Mouse (Mus musculus) heart, embryonic 12.5 days (tissue): Measurements from ENCODE around the gene Snx21. TPM values are rescaled to one million over a fixed set of nuclear protein-coding genes. Genes with fewer than 3 reads are reported as not detected.

ENCODE experiments used
- ATAC-seq: fragments of 200-750 bp; cut with Nextera tagmentation; 2 replicates; pipeline ENCODE4 v1.8.0; 2017; ENCODE audit warnings: moderate TSS enrichment, moderate library complexity; ENCODE audit not compliant: insufficient number of reproducible peaks, low FRiP score
- H3K27ac ChIP-seq: fragments of 300-500 bp; sonication (generic); 2 replicates; pipeline ENCODE4 v1.5.1; 2016; ENCODE audit warnings: mild to moderate bottlenecking, moderate library complexity; ENCODE audit not compliant: poor library complexity, severe bottlenecking
- H3K27me3 ChIP-seq: fragments of 300-500 bp; sonication (generic); replicated peaks from 2 replicates; pipeline ENCODE4 v1.6.1; 2016; ENCODE audit warnings: mild to moderate bottlenecking, moderate library complexity
- H3K36me3 ChIP-seq: fragments of 300-500 bp; sonication (generic); 2 replicates; pipeline ENCODE4 v1.6.1; 2016; ENCODE audit warnings: mild to moderate bottlenecking, moderate library complexity
- H3K4me1 ChIP-seq: fragments of 300-500 bp; sonication (generic); replicated peaks from 2 replicates; pipeline ENCODE4 v1.6.1; 2016; ENCODE audit warnings: mild to moderate bottlenecking
- H3K4me2 ChIP-seq: fragments of 300-500 bp; sonication (generic); 2 replicates; pipeline ENCODE4 v1.6.1; 2016; ENCODE audit warnings: mild to moderate bottlenecking, moderate library complexity
- H3K4me3 ChIP-seq: fragments of 300-500 bp; sonication (generic); 2 replicates; pipeline ENCODE4 v1.5.1; 2016; ENCODE audit warnings: mild to moderate bottlenecking
- H3K9ac ChIP-seq: fragments of 300-500 bp; sonication (generic); 2 replicates; pipeline ENCODE4 v1.6.1; 2016; ENCODE audit warnings: mild to moderate bottlenecking, moderate library complexity
- H3K9me3 ChIP-seq: fragments of 300-500 bp; sonication (generic); replicated peaks from 2 replicates; pipeline ENCODE4 v1.6.1; 2016; ENCODE audit warnings: mild to moderate bottlenecking, moderate library complexity
- WGBS: fragments of 180-500 bp; shearing (Covaris S2); methylation state at CpG from one replicate; pipeline ENCODE4 v1.1.7; 2016; 5-methylcytosine and 5-hydroxymethylcytosine counted together
- polyA plus RNA-seq: library from polyadenylated mRNA; unstranded; fragments of >200 nt; fragmentation: Nextera tagmentation; extraction: Ambion mirVana; gene quantifications from 2 replicates; pipeline ENCODE4 v1.2.1, GENCODE M21; 2016

Snx21 gene
- polyA plus RNA-seq: 30.8 and 31.7 TPM in 2 replicates

DNA sequence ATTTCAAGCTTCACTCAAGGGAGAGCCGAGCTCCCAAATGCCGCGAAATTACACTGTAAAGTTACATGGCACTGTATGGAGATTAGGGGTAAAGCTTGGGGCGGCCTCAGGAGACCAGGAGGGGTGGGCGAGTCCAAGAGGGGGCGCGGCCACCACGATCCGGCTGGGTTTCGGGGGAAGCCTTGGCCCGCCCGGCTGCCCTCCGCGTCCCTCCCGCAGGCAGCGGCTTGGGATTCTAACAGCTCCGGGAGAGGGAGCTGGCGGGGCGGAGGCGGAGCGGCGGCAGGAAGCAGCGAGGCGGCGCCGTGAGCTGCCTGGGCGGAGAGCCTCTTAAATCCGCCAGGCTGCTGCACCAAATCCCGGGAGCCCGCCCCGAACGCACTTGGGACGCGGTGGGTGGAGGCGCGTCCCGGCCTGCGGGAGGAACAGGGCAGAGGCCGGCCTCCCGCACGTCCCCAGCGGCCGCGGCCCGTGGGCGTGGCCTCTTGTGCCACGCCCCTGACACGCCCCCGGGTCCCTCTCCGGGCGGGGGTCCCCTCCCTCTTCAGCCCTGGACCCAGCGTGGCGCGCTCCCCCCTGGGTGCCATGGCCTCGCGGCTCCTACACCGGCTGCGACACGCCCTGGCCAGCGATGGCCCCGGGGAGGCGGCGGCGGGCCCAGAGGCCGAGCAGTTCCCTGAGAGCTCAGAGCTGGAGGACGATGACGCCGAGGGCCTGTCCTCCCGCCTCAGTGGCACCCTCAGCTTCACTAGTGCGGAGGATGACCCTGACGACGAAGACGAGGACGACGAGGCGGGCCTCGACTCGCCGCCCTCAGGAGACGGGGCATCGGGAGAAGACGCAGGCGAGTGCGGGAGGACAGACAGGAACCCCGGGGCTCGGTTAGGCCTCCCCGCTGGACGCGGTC, at the start of gene Snx21:
Gene Snx21, plus strand, starts transcription at position 343 of the 907 bp plus-strand sequence.
- Histone ChIP-seq H3K27ac (peak within 1 kb of the TSS; percentile 86), H3K4me3 (peak within 1 kb of the TSS; percentile 66), H3K9me3 (no peaks in the 10 kb centered on the region), H3K9ac (peak within 1 kb of the TSS; percentile 83), H3K4me2 (peak within 1 kb of the TSS; percentile 78), H3K4me1 (peaks cover 29% of the 10 kb centered on the region), H3K27me3 (no peaks in the 10 kb centered on the region), H3K36me3 (peaks cover 22% of the 10 kb centered on the region)
- peak; percentile 94 for ATAC-seq
- under 1% methylated on average over 87 of the region's 89 CpGs for WGBS

DNA sequence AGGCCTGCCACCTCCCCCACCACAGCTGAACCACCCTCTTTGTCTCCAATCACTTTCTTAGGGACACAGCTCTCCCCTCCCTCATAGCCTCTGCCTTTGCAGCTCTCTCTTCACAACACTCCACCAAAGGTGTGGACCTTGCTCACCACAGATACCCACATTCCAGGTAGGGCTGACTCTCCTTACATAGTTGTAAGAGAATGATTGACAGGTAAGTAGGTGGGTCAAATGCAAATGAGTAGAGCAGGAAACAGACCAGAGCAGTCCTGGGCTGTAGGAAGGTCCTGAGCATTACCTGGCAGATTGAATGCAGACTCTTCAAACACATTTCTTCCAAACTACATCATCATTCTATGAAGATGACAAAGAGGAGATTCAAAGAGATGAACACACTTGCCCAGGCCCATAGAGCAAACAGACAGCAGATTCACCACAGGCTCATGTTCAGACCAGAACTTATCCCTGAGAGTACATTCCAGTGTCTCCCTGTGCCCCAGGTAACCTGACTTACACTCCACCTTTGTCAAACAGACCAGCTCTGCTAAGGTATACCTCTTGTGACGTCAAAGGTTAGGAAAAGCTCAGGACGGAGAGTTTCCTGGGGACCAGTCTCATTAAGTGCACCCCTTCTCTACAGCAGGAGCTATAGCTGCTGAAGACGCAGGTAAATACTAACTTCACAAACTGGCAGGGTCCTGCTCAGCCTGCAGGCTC, 48.1 kb upstream of the Snx21 start:
- Histone ChIP-seq H3K4me1 (no peaks in the 10 kb centered on the region), H3K9me3 (no peaks in the 10 kb centered on the region), H3K27me3 (0 out of 2 replicates have a peak, but pooled peaks cover 3% of the 10 kb centered on the region), H3K36me3 (no peaks in the 10 kb centered on the region), H3K9ac (no peak overlapping the region), H3K4me3 (no peak overlapping the region), H3K4me2 (no peak overlapping the region), H3K27ac (no peak overlapping the region)
- 63% methylated on average over 3 of the region's 3 CpGs for WGBS
- ATAC-seq: no peak

GRCm38 (mm10) chr2:164739876-164740275, 45.7 kb upstream of the Snx21 start:
- Histone ChIP-seq H3K9me3 (no peaks in the 10 kb centered on the region), H3K27ac (no peak overlapping the region), H3K4me3 (no peak overlapping the region), H3K4me1 (peaks cover under 1% of the 10 kb centered on the region; the same call in 1 of the 2 replicates), H3K27me3 (0 out of 2 replicates have a peak, but pooled peaks cover 3% of the 10 kb centered on the region), H3K9ac (no peak overlapping the region), H3K4me2 (no peak overlapping the region), H3K36me3 (no peaks in the 10 kb centered on the region)
- 54% methylated on average over 7 of the region's 7 CpGs for whole genome bisulfite sequencing
- ATAC-seq: no peak

GRCm38 (mm10) chr2:164744987-164745386, 40.6 kb upstream of the Snx21 start:
- H3K9me3 ChIP-seq: no peaks in the 10 kb centered on the region
- no peak for ATAC-seq
- H3K27ac ChIP-seq: no peak overlapping the region
- 64% methylated on average over 13 of the region's 13 CpGs for WGBS
- H3K9ac ChIP-seq: peak overlapping the region; percentile 98
- no peaks in the 10 kb centered on the region for H3K27me3 ChIP-seq
- peak overlapping the region; percentile 97 for H3K4me3 ChIP-seq
- peaks cover 27% of the 10 kb centered on the region for H3K4me1 ChIP-seq
- H3K4me2 ChIP-seq: peak overlapping the region; percentile 93
- H3K36me3 ChIP-seq: peaks cover 24% of the 10 kb centered on the region

DNA sequence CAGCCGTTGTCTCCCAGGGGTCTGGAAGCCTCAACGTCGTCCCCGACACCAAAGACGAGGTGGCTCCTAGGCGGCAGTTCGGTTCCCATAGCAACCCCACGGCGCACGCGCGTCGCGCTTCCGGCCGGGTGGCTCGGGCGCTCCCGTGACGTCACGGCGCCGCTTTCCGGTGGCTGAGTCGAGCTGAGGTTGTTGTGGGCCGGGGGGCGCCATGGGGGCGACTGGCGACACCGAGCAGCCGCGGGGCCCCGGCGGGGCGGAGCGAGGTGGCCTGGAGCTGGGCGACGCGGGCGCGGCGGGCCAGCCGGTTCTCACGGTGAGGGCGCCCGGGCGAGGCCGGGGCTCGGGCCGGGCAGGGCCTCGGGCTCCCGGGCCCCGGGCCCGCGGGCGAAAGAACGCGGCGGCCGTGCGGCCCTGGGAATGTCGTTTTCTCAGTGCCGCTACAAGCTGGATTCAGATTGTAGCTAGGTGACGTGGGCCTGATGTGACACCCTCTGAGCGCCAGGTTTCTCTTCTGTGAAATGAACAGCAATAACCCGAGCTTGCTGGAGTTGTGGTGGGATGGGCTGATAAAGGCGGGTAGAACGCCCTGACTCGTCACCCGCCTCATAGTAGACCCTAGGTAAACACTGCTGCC, 39.7 kb upstream of the Snx21 start, which contains the start of the genes Wfdc3 and Dnttip1:
Gene Wfdc3, minus strand, starts transcription at position 89 of the 637 bp plus-strand sequence.
Gene Dnttip1, plus strand, starts transcription at position 141 of the 637 bp plus-strand sequence.
- Histone ChIP-seq H3K36me3 (peaks cover 34% of the 10 kb centered on the region), H3K4me3 (peak within 1 kb of the TSS; percentile 97), H3K4me2 (peak within 1 kb of the TSS; percentile 93), H3K27ac (peak within 1 kb of the TSS; percentile 84), H3K4me1 (peaks cover 27% of the 10 kb centered on the region), H3K27me3 (no peaks in the 10 kb centered on the region), H3K9ac (peak within 1 kb of the TSS; percentile 98), H3K9me3 (no peaks in the 10 kb centered on the region)
- WGBS: under 1% methylated on average over 70 of the region's 70 CpGs
- ATAC-seq: peak; percentile 94

GRCm38 (mm10) chr2:164746693-164747092, 38.9 kb upstream of the Snx21 start:
- WGBS: 32% methylated on average over 8 of the region's 8 CpGs
- H3K4me2 ChIP-seq: peak overlapping the region; percentile 93
- peaks cover 41% of the 10 kb centered on the region for H3K36me3 ChIP-seq
- peaks cover 27% of the 10 kb centered on the region for H3K4me1 ChIP-seq
- H3K9me3 ChIP-seq: no peaks in the 10 kb centered on the region
- peak overlapping the region; percentile 97 for H3K4me3 ChIP-seq
- no peak for ATAC-seq
- H3K27ac ChIP-seq: peak overlapping the region; percentile 84
- H3K9ac ChIP-seq: peak overlapping the region; percentile 98
- no peaks in the 10 kb centered on the region for H3K27me3 ChIP-seq

DNA sequence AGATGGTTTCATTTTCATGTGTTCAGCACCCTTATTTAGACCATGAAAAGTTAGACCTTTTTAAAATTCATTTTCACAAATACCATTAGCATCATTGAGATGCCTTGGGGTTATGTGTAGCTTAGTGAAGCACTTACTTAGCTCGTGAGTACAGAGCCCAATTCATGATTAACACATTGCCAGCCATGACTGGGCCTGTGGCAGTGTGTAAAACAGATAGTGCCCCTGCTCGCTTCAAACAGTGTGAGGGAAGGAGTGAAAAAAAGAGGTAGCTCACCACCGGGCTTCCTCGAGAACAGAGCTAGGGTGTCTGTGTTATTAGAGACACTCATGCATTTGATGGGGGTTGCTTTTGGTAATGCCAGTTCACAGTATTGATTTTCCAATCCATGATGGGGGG, 37.4 kb upstream of the Snx21 start:
- no peaks in the 10 kb centered on the region for H3K27me3 ChIP-seq
- WGBS: 79% methylated on average over 4 of the region's 4 CpGs
- H3K27ac ChIP-seq: no peak overlapping the region
- no peak overlapping the region for H3K4me3 ChIP-seq
- H3K4me1 ChIP-seq: peaks cover 27% of the 10 kb centered on the region
- H3K4me2 ChIP-seq: no peak overlapping the region
- peaks cover 55% of the 10 kb centered on the region for H3K36me3 ChIP-seq
- no peaks in the 10 kb centered on the region for H3K9me3 ChIP-seq
- no peak overlapping the region for H3K9ac ChIP-seq
- no peak for ATAC-seq

DNA sequence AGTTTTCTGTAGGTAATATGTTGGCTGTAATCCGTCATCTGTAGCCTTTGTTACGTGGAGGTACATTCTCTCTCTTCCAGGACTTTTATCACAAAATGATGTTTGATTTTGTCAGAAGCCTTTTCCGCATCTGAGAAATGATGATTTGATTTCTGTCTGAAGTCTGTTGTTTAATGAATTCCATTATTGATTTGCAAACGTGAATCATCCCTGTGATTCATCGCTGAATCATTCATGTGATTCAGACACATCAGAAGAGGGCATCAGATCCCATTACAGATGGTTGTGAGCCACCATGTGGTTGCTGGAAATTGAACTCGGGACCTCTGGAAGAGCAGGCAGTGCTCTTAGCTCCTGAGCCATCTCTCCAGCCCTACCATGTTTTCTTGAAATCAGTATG, 36.6 kb upstream of the Snx21 start:
- Histone ChIP-seq H3K36me3 (peaks cover 63% of the 10 kb centered on the region), H3K9me3 (no peaks in the 10 kb centered on the region), H3K9ac (no peak overlapping the region), H3K27ac (no peak overlapping the region), H3K27me3 (no peaks in the 10 kb centered on the region), H3K4me3 (no peak overlapping the region), H3K4me1 (peaks cover 32% of the 10 kb centered on the region), H3K4me2 (no peak overlapping the region)
- ATAC-seq: no peak
- WGBS: 89% methylated on average over 6 of the region's 6 CpGs

DNA sequence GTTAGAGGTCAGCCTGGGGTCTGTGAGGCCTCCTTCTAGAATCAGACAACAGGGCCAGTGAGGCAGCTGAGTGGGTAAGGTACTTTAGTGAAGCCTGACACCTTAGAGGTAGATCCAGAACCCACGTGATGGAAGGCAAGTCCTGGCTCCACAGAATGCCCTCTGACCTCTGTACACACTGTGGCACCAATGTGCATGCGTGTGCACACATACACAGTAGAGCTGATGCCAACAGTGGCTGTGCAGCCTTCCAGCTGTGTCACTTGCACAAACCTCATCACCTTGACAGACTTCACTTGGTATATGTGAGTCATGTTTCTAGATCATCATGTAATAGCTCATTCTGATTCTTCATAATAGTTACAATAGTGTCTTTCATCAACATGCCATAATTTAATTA, 33.2 kb upstream of the Snx21 start:
- no peak for ATAC-seq
- 94% methylated on average over 2 of the region's 2 CpGs for WGBS
- peaks cover 37% of the 10 kb centered on the region for H3K4me1 ChIP-seq
- no peaks in the 10 kb centered on the region for H3K9me3 ChIP-seq
- no peak overlapping the region for H3K9ac ChIP-seq
- H3K27ac ChIP-seq: no peak overlapping the region
- no peak overlapping the region for H3K4me3 ChIP-seq
- H3K27me3 ChIP-seq: no peaks in the 10 kb centered on the region
- H3K4me2 ChIP-seq: no peak overlapping the region
- peaks cover 96% of the 10 kb centered on the region for H3K36me3 ChIP-seq

DNA sequence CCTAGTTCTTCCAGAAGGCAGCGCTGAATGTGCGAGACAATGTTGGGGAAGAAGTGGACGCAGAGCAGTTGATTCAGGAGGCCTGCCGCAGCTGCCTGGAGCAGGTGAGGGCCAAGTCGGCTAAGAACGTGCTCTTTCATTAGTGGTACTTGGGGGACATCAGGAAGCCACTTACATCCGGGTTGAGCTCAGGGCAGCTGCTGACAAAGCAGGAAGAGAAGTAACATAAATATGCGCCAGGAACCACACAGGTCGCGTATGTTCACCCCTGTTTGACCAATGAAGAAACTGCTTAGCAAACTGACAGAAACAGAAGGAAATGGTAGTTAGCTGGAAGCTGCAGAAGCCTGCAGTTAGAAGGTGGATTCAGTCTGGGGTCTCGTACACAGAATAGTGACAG, 31.5 kb upstream of the Snx21 start:
- H3K4me3 ChIP-seq: no peak overlapping the region
- H3K27ac ChIP-seq: peak overlapping the region; percentile 94
- H3K4me2 ChIP-seq: no peak overlapping the region
- no peaks in the 10 kb centered on the region for H3K9me3 ChIP-seq
- H3K4me1 ChIP-seq: peaks cover 25% of the 10 kb centered on the region
- no peaks in the 10 kb centered on the region for H3K27me3 ChIP-seq
- WGBS: 79% methylated on average over 11 of the region's 11 CpGs
- H3K36me3 ChIP-seq: peaks cover 97% of the 10 kb centered on the region
- no peak for ATAC-seq
- peak overlapping the region; percentile 28 for H3K9ac ChIP-seq
